Mouse (Mus musculus): ENCODE measurements around the gene Slc25a47. TPM values are rescaled to one million over a fixed set of nuclear protein-coding genes. Genes with fewer than 3 reads are reported as not detected.
A peak's percentile ranks its signal among the peaks of the same experiment; 100 is the strongest.

The Slc25a47 gene
- total RNA-seq (2015) (0.22 and 0.52 TPM in 2 replicates), total RNA-seq (2017) (0.45 and 0.59 TPM in 2 replicates)

DNA sequence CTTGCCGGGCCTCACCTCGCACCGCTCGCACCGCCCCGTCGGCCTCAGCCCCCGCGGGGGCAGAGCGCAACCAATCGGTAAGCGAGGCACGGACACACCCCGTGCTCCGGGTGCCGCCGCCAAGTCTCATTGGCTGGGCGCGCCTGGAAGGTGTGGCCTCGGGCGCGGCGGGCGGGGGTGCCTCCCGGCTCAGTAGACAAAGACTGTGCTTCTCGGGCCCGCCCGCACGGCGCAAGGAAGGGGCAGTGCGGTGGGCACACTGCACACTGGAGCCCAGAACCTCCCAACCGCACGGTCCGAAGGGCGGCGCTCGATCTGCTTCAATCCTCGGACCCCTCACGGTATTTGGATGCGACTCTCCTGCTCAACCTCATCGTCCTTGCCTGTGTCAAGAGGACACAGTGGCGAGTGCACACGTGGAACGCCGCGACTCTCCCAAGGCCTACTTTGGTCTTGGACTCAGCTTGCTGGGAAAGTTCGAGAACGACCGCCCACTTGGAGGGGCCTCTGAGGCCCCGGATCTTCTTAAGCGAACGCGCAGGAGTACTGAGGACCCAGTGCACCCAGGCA lies at the start of gene Slc25a47, which contains the start of gene Slc25a29:
Slc25a47 (plus strand) TSS at position 207 of the 570 bp plus-strand sequence.
Slc25a29 (minus strand) TSS at position 44 of the 570 bp plus-strand sequence.
- peak; percentile 89 for ATAC-seq (ENCODE audit: poor library complexity, severe bottlenecking)

- no peak for ATAC-seq (ENCODE audit: poor library complexity, severe bottlenecking)
Observed at GRCm38 (mm10) chr12:108787329-108787728, 48.5 kb upstream of the Slc25a47 start.

DNA sequence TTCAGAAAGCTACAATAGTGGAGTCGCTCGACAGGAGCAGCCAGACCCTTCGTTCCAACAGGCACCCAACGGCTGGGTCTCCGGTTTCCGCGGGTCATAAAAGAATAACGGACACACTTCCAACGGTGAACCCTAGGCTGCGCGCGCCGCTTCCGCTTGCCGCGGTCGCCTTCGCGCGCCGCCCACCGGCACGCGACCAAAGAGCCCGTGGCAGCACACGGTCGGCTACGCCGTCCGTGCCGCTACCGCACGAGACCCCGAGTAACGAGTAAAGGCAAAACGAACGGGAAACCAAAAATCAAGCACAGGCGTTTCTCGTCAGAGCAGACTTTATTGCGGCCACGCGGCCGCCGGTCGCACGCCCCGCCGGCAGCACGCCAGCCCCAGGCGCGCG lies 43.7 kb upstream of the Slc25a47 start:
- peak; percentile 39 for ATAC-seq (ENCODE audit: poor library complexity, severe bottlenecking)

GRCm38 (mm10) chr12:108792546-108793452 lies 43.0 kb upstream of the Slc25a47 start, which contains the start of gene Yy1:
Gene Yy1, plus strand, starts transcription at chr12:108792973.
- ATAC-seq (ENCODE audit: poor library complexity, severe bottlenecking) = peak; percentile 80

DNA sequence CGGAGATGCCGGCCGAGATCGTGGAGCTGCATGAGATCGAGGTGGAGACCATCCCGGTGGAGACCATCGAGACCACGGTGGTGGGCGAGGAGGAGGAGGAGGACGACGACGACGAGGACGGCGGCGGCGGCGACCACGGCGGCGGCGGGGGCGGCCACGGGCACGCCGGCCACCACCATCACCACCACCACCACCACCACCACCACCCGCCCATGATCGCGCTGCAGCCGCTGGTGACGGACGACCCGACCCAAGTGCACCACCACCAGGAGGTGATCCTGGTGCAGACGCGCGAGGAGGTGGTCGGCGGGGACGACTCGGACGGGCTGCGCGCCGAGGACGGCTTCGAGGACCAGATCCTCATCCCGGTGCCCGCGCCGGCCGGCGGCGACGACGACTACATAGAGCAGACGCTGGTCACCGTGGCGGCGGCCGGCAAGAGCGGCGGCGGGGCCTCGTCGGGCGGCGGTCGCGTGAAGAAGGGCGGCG lies 42.3 kb upstream of the Slc25a47 start:
- no peak for ATAC-seq (ENCODE audit: poor library complexity, severe bottlenecking)

GRCm38 (mm10) chr12:108794078-108794711 lies 41.7 kb upstream of the Slc25a47 start:
- peak; percentile 54 for ATAC-seq (ENCODE audit: poor library complexity, severe bottlenecking)

GRCm38 (mm10) chr12:108794979-108795537 lies 40.8 kb upstream of the Slc25a47 start:
- no peak for ATAC-seq (ENCODE audit: poor library complexity, severe bottlenecking)

DNA sequence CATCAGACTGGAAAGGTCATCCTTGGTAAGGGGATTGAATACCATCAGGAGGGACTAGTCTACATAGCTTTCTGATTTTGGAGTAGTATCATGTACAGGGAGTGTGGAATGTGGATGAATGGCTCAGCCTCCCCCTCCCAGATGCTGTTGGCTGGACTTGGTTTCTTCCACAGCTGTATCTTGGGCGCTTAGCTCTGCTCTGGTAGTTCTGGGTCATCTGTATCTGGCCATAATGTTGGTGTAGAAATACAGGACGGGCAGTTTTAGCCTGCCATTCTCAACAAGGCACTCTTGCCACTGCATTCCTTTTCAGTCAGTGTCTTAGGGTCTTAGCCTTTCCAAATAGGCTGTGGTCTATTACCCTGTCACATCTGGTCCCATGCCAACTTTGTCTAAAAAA lies 34.2 kb upstream of the Slc25a47 start:
- ATAC-seq (ENCODE audit: poor library complexity, severe bottlenecking) = no peak

GRCm38 (mm10) chr12:108804388-108804787 lies 31.5 kb upstream of the Slc25a47 start:
- ATAC-seq (ENCODE audit: poor library complexity, severe bottlenecking) = no peak

GRCm38 (mm10) chr12:108808465-108808864 lies 27.4 kb upstream of the Slc25a47 start:
- ATAC-seq (ENCODE audit: poor library complexity, severe bottlenecking) = no peak

- no peak for ATAC-seq (ENCODE audit: poor library complexity, severe bottlenecking)
Observed at GRCm38 (mm10) chr12:108809771-108810170, 26.1 kb upstream of the Slc25a47 start.

DNA sequence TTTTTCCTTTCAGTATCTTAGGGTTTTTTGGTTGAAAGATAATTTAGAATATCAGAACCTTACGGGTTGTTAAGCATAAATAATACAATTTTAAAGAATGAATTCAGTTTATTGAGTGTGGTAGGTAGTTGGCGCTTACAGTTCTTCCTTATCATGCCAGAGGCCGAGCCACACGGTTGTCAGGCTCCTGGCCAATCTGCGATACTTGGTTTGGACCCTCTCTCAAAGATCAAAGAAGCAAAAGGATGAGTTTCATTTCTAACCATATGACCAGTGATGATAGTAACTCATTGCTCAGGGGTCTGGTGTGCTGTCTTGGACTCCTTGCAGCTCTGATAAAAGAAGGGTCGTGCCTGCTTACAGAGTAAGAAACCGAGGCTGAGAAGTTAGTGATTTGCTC lies 25.5 kb upstream of the Slc25a47 start:
- ATAC-seq (ENCODE audit: poor library complexity, severe bottlenecking) = no peak

GRCm38 (mm10) chr12:108811133-108811532 lies 24.7 kb upstream of the Slc25a47 start:
- ATAC-seq (ENCODE audit: poor library complexity, severe bottlenecking) = peak; percentile 72

DNA sequence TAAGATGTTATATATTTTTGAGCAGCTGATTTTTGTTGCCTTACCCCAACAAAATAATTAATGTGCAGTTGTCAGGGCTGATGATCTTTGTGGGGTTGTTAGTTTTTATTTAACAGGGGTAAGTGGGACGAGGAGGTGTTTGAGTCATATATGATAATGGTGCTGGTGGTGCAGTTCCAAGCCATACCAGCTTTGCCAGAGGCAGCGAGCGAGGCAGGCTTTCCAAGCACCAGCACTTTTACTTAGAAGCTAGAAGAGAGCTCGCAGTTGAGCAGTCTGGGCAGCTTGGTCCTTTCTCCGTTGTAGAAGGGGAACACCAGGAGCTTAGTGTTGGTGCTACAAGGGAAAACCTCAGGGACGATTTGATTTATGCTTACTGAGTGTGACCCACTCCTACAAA lies 23.4 kb upstream of the Slc25a47 start:
- ATAC-seq (ENCODE audit: poor library complexity, severe bottlenecking) = no peak

DNA sequence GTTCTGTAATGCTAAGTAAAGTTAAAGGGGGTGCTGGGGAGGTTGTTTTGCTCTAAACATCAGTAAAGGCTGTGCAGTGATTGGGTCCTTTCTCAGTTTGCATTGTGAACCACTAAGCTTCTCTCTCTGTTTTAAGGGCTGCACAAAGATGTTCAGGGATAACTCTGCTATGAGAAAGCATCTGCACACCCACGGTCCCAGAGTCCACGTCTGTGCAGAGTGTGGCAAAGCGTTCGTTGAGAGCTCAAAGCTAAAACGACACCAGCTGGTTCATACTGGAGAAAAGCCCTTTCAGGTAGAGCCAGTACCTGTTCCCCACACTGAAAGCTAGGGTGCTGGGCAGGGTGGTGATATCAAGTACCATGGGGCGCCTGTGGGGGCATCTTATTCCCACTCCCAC lies 21.4 kb upstream of the Slc25a47 start:
- ATAC-seq (ENCODE audit: poor library complexity, severe bottlenecking) = no peak

DNA sequence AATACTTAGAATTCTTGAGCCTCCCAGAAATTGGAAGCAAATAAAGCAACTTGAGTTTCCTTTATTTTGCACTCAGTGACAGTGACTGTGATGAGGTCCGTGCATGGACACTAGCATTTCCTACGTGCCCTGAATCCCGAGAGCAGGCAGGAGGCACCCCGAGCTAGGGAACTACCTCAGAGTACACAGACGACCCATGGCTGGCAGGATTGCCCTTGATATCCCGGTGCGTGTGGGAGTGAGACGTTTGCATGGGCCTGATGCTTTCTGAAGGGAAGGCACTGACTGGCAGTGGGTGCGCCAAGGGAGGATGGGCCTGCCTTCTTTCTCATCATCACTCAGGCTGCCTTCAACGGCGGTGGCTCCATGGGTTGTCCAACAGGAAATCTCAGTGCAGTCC lies 19.3 kb upstream of the Slc25a47 start:
- ATAC-seq (ENCODE audit: poor library complexity, severe bottlenecking) = no peak

DNA sequence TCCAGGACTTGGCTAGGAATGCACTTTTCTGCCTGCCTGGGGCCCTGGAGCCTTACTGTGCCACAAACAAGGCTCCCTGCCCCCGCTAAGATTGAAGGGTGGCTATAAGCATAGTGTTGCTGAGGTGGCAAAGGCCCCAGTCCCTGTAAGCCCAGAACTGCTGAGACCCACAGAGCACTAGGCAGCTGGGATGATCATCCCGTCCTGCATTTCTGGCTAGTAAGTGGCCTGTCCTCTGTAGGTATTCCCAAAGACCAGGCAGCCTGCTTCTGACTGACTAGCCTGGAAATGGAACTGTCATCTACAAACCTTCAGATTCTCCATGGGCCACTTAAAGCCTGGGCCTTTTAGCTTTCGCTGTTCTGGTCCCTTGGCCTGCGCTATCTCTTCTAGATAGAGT lies 15.4 kb upstream of the Slc25a47 start:
- ATAC-seq (ENCODE audit: poor library complexity, severe bottlenecking) = no peak

DNA sequence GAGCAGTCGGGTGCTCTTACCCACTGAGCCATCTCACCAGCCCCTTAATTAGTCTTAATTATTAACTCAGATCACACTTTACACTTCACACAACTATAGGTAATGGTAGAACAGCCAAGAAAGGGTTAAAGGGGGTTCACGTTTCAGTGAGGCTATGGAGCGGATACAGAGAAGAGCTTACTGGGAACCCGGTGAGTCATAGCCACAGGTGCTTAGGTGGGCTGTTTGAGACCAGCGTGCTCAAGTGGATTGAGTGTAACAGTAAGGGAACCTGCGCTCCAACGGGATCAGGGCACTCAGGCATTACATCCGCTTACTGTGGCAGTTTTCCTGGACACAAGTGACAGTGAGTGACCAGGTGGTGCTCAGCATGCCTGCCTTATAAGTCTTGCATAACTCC lies 12.8 kb upstream of the Slc25a47 start:
- no peak for ATAC-seq (ENCODE audit: poor library complexity, severe bottlenecking)

DNA sequence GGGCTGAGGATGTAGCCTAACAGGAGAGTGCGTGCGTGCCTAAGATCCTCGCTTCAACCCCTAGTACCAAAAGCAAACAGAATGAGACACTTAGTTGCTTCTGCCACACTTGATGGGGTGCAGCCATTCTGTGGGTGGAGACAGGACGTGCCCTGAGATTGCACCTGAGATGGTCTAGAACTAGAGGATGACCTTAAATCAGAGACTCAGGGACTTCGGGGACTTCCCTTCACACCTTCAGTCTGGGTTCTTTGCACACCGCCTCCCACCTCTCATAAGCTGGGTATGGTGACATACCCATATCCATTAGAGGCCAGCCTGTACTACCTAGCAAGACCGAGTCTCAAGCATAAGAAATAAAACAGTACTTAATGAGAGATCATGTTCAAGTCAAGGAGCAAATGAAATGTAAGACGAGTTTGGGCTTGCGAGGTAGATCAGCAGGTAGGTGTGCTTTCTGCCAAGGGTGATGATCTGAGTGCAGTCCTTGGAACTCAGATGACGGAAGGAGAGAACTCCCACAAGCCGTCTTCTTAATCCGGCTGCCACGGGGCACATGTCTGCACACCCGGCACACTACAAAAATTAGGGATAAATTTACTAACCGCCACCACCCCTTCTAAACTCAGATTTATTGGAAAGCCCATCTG lies 11.5 kb upstream of the Slc25a47 start:
- ATAC-seq (ENCODE audit: poor library complexity, severe bottlenecking) = no peak

DNA sequence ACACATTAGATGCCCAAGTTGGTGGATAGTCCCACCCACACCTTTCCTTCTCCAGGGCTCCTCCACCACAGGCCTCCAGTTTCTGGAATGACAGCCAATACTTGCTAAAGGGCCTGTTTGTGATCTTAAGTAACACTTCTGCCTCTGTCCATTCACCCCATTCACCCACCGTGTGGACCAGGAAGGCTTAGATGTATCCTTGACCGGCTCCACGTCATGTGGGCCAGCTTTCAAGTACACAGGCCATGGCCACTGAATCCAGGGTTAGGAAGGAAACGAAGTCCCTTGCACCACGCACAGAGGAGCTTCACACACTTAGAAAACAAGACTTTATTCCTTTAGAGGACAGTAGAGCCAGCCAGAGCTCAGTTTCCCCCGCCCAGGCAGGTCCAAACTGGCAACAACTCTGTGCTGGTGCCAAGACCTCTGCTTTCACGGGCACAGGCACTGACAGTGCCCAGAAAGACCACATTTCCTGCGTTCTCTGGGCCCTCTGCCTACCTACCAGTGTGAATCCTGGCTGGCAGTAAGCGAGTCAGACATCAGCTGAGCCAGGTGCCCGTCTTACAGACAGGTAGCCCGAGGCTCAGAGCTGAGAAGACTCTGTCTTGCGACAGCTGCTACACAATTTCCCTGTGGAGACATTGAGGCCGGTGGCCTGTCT lies 10.2 kb upstream of the Slc25a47 start:
- ATAC-seq (ENCODE audit: poor library complexity, severe bottlenecking) = no peak

All from megakaryocyte, adult 5-6 weeks (primary cell).